Mouse (Mus musculus): ENCODE data around the gene St8sia1. TPM values are rescaled to one million over a fixed set of nuclear protein-coding genes. Genes with fewer than 3 reads are reported as not detected.

St8sia1 gene
- polyA plus RNA-seq, 1 experiment from 2014 or later, result 1.6 TPM

DNA sequence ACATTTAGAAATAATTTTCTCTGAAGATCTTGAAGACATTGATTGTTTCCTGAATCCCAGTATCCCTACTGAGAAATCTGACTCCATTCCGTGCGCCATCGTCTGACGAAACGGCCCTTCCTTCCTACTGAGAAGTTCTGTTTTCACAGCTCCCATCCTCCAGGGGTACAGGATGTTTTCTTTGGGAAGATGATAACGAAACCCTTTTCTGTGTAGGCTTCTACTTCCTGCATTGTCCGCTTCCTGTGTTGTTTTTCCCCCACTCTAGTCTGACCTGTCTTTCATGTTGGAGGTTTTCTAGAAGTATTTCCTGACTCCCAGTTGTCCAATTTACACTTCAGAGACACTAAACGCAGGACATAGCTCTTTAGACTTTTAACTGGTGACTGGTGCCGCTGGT is 32.1 kb downstream of the St8sia1 start:
- Histone ChIP-seq H3K27me3 (replicated peaks) (no peaks in the 10 kb centered on the region), H3K9me3 (no peaks in the 10 kb centered on the region), H3K4me3 (replicated peaks) (no peak overlapping the region), H3K36me3 (no peaks in the 10 kb centered on the region), H3K4me2 (replicated peaks) (no peak overlapping the region), H3K4me1 (replicated peaks) (no peaks in the 10 kb centered on the region), H3K27ac (no peak overlapping the region), H3K9ac (no peak overlapping the region)
- 74% methylated on average over 9 of the region's 9 CpGs for WGBS
- ATAC-seq, result no peak

DNA sequence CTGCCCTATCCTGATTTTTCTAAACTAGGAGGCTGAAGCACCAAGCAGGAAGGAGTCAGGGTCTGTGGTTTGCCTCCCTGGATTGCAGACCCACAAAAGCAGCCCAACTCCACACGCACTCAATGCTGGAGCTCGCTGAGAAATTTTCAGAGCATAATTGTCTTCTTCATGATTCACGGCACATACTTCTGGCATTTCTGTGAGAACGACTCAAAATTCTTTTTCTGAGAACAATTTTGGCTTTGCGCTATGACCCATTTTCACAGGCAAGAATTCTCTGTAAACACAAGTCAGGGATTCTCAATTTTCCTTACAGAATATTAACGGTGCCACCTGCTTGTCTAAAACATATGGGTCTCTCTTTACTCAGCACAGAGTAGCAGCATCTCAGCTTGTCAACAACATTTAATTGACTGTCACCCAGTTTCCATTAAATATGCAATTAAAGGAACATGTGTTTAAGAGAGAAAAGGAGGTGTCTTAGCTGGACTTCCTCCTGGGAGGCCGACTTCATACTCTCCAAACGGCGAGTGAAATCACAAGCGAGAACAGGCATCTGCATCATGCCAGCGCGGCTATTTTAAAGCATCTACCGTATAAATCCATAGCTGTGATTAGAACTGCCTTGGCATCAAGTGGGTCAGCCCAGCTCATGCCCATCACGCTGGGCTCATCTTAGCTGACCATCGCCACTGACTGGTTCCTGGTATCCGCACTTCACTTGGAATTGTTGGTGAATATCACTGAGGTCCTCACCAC is 35.5 kb downstream of the St8sia1 start:
- 84% methylated on average over 16 of the region's 16 CpGs for WGBS
- Histone ChIP-seq H3K9ac (no peak overlapping the region), H3K36me3 (no peaks in the 10 kb centered on the region), H3K27me3 (replicated peaks) (no peaks in the 10 kb centered on the region), H3K4me3 (replicated peaks) (no peak overlapping the region), H3K4me1 (replicated peaks) (no peaks in the 10 kb centered on the region), H3K4me2 (replicated peaks) (no peak overlapping the region), H3K27ac (no peak overlapping the region), H3K9me3 (no peaks in the 10 kb centered on the region)
- ATAC-seq, result no peak

DNA sequence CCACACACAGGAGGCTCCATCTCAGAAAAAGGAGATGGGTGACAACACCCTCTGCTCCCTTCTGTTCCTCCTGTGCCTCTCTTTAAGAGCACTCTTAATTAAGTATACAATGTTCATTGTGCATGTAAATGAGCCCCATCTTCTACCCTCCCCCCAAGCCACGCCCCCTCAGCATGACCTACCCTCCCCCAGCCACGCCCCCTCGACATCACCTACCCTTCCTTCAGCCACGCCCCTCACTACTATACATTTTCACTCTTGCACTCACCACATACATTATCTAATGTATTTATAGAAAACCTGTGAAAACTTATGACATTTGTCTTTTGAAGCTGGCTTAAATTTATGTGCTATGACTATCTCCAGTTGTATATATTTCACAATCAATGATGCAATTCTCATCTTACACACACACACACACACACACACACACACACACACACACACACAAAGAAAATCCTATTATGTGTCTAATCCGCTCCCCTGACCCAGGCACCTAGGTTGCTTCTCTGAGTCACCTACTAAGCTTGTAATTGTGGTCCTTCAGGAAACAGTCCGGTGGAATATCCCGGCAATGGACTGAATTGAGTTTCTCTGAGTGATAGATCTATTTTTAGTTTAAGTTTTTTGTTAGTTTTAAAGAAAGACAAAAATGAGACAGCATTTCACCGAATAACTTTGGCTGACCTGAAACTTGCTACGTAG is 37.2 kb downstream of the St8sia1 start:
- H3K9ac ChIP-seq, result no peak overlapping the region
- no peak overlapping the region for H3K27ac ChIP-seq
- no peaks in the 10 kb centered on the region for H3K9me3 ChIP-seq
- H3K4me3 ChIP-seq (replicated peaks), result no peak overlapping the region
- no peaks in the 10 kb centered on the region for H3K36me3 ChIP-seq
- ATAC-seq, result no peak
- WGBS, result 86% methylated on average over 9 of the region's 9 CpGs
- H3K4me2 ChIP-seq (replicated peaks), result no peak overlapping the region
- no peaks in the 10 kb centered on the region for H3K4me1 ChIP-seq (replicated peaks)
- H3K27me3 ChIP-seq (replicated peaks), result no peaks in the 10 kb centered on the region

DNA sequence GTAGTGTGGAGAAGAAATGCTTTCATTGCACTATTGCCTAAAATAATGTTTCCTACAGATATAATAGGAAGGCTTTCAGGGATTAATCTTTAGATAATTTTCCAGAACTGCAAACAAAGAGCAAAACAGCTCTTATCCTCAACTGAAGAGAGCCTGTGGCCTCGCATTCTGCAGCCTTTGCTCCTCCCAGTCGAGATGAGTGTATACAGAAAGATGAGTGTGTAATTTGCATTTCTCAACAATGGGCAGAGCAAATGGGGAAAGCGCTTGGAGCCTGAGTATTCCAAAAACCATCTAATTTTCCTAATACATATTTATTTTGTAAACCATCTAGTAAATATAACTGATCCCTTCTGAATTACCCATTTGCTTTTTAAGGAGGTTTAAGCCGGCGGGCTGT is 38.3 kb downstream of the St8sia1 start:
- Histone ChIP-seq H3K36me3 (no peaks in the 10 kb centered on the region), H3K4me2 (replicated peaks) (no peak overlapping the region), H3K9me3 (no peaks in the 10 kb centered on the region), H3K4me3 (replicated peaks) (no peak overlapping the region), H3K27me3 (replicated peaks) (no peaks in the 10 kb centered on the region), H3K27ac (no peak overlapping the region), H3K4me1 (replicated peaks) (no peaks in the 10 kb centered on the region), H3K9ac (no peak overlapping the region)
- 80% methylated on average over 5 of the region's 5 CpGs for WGBS
- no peak for ATAC-seq

DNA sequence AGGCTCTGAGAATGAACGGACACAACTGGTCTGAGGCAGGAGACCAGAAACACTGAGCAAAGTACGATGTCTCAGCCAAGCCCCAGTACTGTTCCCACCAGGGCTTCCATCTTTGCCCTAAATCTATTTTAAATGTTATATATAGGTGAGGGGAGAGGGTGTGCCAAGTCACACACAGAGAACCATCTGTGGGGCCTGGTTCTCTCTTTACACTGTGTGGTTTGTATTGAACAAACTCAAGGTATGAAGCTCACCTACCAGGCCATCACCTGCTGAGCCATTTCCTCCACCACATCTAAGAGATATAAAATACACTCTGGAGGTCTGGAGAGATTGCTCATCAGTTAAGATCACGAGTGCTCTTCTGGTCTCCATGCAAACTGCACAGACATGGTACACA is 38.9 kb downstream of the St8sia1 start:
- no peak for ATAC-seq
- H3K4me1 ChIP-seq (replicated peaks), result no peaks in the 10 kb centered on the region
- H3K27me3 ChIP-seq (replicated peaks), result no peaks in the 10 kb centered on the region
- no peaks in the 10 kb centered on the region for H3K9me3 ChIP-seq
- no peaks in the 10 kb centered on the region for H3K36me3 ChIP-seq
- H3K4me3 ChIP-seq (replicated peaks), result no peak overlapping the region
- WGBS, result 88% methylated on average over 3 of the region's 3 CpGs
- H3K27ac ChIP-seq, result no peak overlapping the region
- no peak overlapping the region for H3K4me2 ChIP-seq (replicated peaks)
- no peak overlapping the region for H3K9ac ChIP-seq

DNA sequence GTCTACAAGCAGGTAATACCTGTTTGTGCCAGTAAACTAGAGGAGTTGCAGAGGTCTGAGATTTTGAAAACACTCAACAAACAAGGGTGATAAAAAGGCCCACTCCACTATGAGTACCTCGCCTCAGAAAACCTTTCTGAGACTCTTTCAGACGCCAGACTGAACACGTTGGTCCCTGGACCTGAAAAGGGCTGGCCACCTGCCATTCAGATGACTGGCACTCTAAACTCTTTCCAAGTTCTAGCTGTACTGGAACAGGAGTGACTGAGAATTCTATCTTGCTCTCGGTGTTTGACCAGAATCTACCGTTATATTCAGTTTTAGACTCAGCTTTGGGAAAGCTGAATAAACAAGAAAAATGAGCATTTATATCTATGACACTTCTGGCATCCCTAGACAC is 43.4 kb downstream of the St8sia1 start:
- Histone ChIP-seq H3K4me3 (replicated peaks) (no peak overlapping the region), H3K9ac (no peak overlapping the region), H3K9me3 (no peaks in the 10 kb centered on the region), H3K4me1 (replicated peaks) (no peaks in the 10 kb centered on the region), H3K27me3 (replicated peaks) (no peaks in the 10 kb centered on the region), H3K27ac (no peak overlapping the region), H3K4me2 (replicated peaks) (no peak overlapping the region), H3K36me3 (no peaks in the 10 kb centered on the region)
- 73% methylated on average over 5 of the region's 5 CpGs for WGBS
- no peak for ATAC-seq

DNA sequence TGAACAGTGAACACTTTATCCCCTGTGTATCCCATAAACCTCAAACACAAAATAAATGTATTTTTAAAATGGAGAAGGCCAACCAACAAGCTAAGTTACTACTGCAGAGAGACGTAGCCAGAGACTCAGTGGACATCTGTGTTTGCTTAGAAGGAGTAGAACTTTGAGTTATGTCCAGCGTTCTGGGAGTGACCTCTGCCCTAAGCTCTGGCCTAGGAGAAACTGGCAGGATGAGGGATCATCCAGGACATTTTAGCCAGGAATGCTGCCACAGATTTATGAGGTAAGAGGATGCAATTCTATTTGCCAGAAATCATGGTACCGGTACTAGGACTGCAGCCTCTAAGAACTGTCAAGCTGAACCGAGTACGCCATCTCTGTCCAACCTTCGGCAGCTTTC is 45.6 kb downstream of the St8sia1 start:
- WGBS, result 64% methylated on average over 6 of the region's 6 CpGs
- no peak for ATAC-seq
- H3K9ac ChIP-seq, result no peak overlapping the region
- no peaks in the 10 kb centered on the region for H3K36me3 ChIP-seq
- H3K27me3 ChIP-seq (replicated peaks), result no peaks in the 10 kb centered on the region
- H3K27ac ChIP-seq, result no peak overlapping the region
- H3K4me2 ChIP-seq (replicated peaks), result no peak overlapping the region
- no peak overlapping the region for H3K4me3 ChIP-seq (replicated peaks)
- no peaks in the 10 kb centered on the region for H3K9me3 ChIP-seq
- H3K4me1 ChIP-seq (replicated peaks), result no peaks in the 10 kb centered on the region

DNA sequence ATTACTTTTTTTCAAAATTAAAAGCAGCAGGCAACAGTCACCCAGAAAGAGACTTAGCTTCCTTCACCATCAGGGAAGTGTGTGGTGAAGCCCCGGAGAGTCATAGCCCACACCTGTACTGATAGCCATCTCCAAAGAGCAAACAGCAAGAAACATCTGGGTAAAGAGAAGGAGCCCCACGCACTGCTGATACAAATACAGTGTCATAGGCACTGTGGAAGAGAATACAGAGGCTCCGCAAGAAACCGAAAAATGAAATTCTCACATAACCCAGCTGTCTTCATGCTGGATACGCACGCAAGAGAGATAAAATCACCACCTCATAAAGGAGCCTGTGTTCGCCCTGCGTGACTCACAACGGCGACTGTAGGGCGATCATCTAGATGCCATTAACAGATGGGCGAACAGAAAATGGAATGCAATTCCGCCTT is 46.8 kb downstream of the St8sia1 start:
- H3K27me3 ChIP-seq (replicated peaks), result no peaks in the 10 kb centered on the region
- no peak overlapping the region for H3K9ac ChIP-seq
- no peak overlapping the region for H3K27ac ChIP-seq
- no peak for ATAC-seq
- no peaks in the 10 kb centered on the region for H3K4me1 ChIP-seq (replicated peaks)
- H3K4me2 ChIP-seq (replicated peaks), result no peak overlapping the region
- H3K4me3 ChIP-seq (replicated peaks), result no peak overlapping the region
- no peaks in the 10 kb centered on the region for H3K9me3 ChIP-seq
- WGBS, result 69% methylated on average over 13 of the region's 13 CpGs
- H3K36me3 ChIP-seq, result no peaks in the 10 kb centered on the region

DNA sequence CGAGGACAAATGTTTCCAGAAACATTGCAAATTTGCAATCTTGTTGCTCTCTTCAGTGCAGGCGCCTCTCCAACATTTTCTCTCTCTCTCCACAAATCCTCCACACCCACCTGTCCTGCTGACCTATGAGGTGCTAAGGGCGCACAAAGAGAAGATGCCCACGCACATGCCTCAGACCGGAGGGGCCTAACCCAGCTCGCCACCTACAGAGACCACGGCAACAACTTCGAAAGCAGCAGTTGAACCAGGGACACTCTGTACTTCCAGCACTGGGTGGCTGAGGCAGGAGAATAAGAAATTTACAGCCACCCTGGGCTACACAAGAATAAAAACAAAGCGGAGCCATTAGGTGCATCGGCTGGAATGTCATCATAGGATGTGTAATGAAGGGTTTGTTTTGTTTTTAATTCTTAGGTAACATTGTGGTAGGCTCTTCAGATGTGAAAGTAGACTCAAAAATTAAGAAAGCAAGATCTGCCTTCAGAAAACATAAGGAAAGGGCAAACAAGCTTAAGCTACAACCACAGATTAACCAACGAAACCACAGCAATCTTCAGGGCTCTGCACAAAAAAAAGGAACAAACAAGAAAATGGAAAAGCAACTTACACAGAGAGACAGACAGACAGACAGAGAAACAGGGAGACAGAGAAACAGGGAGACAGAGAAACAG is 47.8 kb downstream of the St8sia1 start:
- no peaks in the 10 kb centered on the region for H3K27me3 ChIP-seq (replicated peaks)
- H3K4me1 ChIP-seq (replicated peaks), result no peaks in the 10 kb centered on the region
- H3K4me3 ChIP-seq (replicated peaks), result no peak overlapping the region
- no peak overlapping the region for H3K4me2 ChIP-seq (replicated peaks)
- H3K9me3 ChIP-seq, result no peaks in the 10 kb centered on the region
- ATAC-seq, result no peak
- no peak overlapping the region for H3K9ac ChIP-seq
- no peaks in the 10 kb centered on the region for H3K36me3 ChIP-seq
- WGBS, result 86% methylated on average over 11 of the region's 11 CpGs
- H3K27ac ChIP-seq, result no peak overlapping the region

DNA sequence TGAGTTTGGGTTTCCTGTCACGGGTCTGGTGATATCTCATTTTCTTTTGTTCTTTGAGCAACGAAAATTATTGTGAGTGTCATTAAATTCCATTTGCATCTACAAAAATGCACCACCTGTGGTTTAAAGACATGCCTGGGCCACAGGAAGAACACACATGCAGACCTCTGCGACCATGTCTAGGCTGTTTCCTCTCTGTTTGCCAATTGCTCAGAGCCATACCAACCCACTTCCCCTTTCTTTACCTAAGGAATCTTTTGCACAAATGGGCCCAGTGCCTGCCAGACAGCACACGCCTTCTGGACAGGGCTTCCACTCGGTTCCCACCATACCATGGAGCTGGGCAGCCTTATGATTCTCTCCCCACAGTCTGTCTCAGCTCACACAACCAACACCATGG is 48.8 kb downstream of the St8sia1 start:
- Histone ChIP-seq H3K9ac (no peak overlapping the region), H3K4me3 (replicated peaks) (no peak overlapping the region), H3K27me3 (replicated peaks) (no peaks in the 10 kb centered on the region), H3K9me3 (no peaks in the 10 kb centered on the region), H3K4me1 (replicated peaks) (no peaks in the 10 kb centered on the region), H3K27ac (no peak overlapping the region), H3K36me3 (no peaks in the 10 kb centered on the region), H3K4me2 (replicated peaks) (no peak overlapping the region)
- ATAC-seq, result no peak
- WGBS, result 61% methylated on average over 5 of the region's 5 CpGs

DNA sequence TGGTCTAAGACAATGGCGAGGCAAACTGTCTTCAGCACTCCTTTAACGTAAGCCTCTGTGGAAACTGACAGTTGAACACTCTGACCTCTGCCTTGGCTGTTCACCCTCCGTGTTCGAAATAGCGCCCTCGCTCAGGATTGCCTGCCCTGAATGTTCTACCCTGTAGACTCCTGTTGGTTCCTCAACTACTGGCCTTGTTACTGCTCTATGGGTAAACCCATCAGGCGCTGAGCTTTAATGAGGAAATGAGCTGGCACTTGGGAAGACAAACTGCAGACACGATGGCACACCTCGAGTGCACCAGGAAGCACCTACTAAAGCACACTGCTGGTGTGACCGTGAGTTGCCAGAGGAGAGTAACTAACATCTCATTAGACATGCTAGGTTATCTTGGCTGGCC is 49.6 kb downstream of the St8sia1 start:
- no peak overlapping the region for H3K9ac ChIP-seq
- H3K9me3 ChIP-seq, result no peaks in the 10 kb centered on the region
- no peaks in the 10 kb centered on the region for H3K27me3 ChIP-seq (replicated peaks)
- 89% methylated on average over 10 of the region's 10 CpGs for WGBS
- ATAC-seq, result no peak
- H3K4me1 ChIP-seq (replicated peaks), result no peaks in the 10 kb centered on the region
- H3K27ac ChIP-seq, result no peak overlapping the region
- H3K36me3 ChIP-seq, result no peaks in the 10 kb centered on the region
- H3K4me2 ChIP-seq (replicated peaks), result no peak overlapping the region
- H3K4me3 ChIP-seq (replicated peaks), result no peak overlapping the region

DNA sequence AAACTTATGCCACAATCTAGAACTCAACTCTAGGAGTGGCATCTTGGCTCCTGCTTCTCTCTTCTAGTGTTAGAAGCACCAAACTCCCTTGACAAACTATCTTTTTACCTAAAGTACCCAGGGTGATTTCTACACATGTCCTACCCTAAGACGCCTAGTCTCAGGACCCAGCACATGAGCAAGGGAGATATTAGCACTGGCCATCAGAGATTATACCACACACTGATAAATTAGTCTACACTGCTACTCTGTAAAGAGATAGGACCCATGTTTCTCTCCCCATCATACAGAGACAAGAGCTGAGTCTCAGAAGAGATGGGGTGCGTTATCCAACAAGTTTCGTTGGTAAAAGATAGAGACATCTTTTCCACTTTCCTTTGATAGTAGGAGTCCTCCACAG is 53.0 kb downstream of the St8sia1 start:
- Histone ChIP-seq H3K4me2 (replicated peaks) (no peak overlapping the region), H3K9me3 (no peaks in the 10 kb centered on the region), H3K27me3 (replicated peaks) (no peaks in the 10 kb centered on the region), H3K27ac (no peak overlapping the region), H3K4me3 (replicated peaks) (no peak overlapping the region), H3K9ac (no peak overlapping the region), H3K36me3 (no peaks in the 10 kb centered on the region), H3K4me1 (replicated peaks) (no peaks in the 10 kb centered on the region)
- ATAC-seq, result no peak
- 96% methylated on average over 3 of the region's 3 CpGs for WGBS

All from intestine, embryonic 15.5 days (tissue).